Mouse (Mus musculus): ENCODE data around the gene Mapk8ip1. TPM values are rescaled to one million over a fixed set of nuclear protein-coding genes. Genes with fewer than 3 reads are reported as not detected.

Mapk8ip1 gene
- polyA plus RNA-seq, 1 experiment: 0.25 TPM

- Histone ChIP-seq H3K4me3 (ENCODE audit: insufficient read depth, low read length) (no peak overlapping the region), H3K4me1 (ENCODE audit: control insufficient read depth, insufficient read depth, low read length) (no peaks in the 10 kb centered on the region), H3K27ac (ENCODE audit: insufficient read depth, low read depth, low read length) (no peak overlapping the region)
- TF ChIP-seq POLR2A (IDR thresholded peaks at IDR 0.05; ENCODE audit: borderline replicate concordance, low read depth, low read length) (no peak), CTCF (IDR thresholded peaks at IDR 0.05; ENCODE audit: low read depth, low read length) (no peak)
Measured at GRCm38 (mm10) chr2:92367383-92368029, 33.6 kb downstream of the Mapk8ip1 start.

GRCm38 (mm10) chr2:92365568-92365967, 35.5 kb downstream of the Mapk8ip1 start:
- TF ChIP-seq POLR2A (IDR thresholded peaks at IDR 0.05; ENCODE audit: borderline replicate concordance, low read depth, low read length): no peak
- no peak for TF ChIP-seq CTCF (IDR thresholded peaks at IDR 0.05; ENCODE audit: low read depth, low read length)
- H3K4me3 ChIP-seq (ENCODE audit: insufficient read depth, low read length): no peak overlapping the region
- H3K27ac ChIP-seq (ENCODE audit: insufficient read depth, low read depth, low read length): no peak overlapping the region
- no peaks in the 10 kb centered on the region for H3K4me1 ChIP-seq (ENCODE audit: control insufficient read depth, insufficient read depth, low read length)

GRCm38 (mm10) chr2:92364086-92364485, 37.0 kb downstream of the Mapk8ip1 start:
- TF ChIP-seq POLR2A (IDR thresholded peaks at IDR 0.05; ENCODE audit: borderline replicate concordance, low read depth, low read length) (no peak), CTCF (IDR thresholded peaks at IDR 0.05; ENCODE audit: low read depth, low read length) (no peak)
- Histone ChIP-seq H3K4me3 (ENCODE audit: insufficient read depth, low read length) (no peak overlapping the region), H3K27ac (ENCODE audit: insufficient read depth, low read depth, low read length) (no peak overlapping the region), H3K4me1 (ENCODE audit: control insufficient read depth, insufficient read depth, low read length) (no peaks in the 10 kb centered on the region)

GRCm38 (mm10) chr2:92362571-92363228, 38.4 kb downstream of the Mapk8ip1 start:
- H3K4me1 ChIP-seq (ENCODE audit: control insufficient read depth, insufficient read depth, low read length): no peaks in the 10 kb centered on the region
- H3K4me3 ChIP-seq (ENCODE audit: insufficient read depth, low read length): no peak overlapping the region
- TF ChIP-seq POLR2A (IDR thresholded peaks at IDR 0.05; ENCODE audit: borderline replicate concordance, low read depth, low read length) (no peak), CTCF (IDR thresholded peaks at IDR 0.05; ENCODE audit: low read depth, low read length) (no peak)
- no peak overlapping the region for H3K27ac ChIP-seq (ENCODE audit: insufficient read depth, low read depth, low read length)

GRCm38 (mm10) chr2:92361795-92362194, 39.3 kb downstream of the Mapk8ip1 start:
- TF ChIP-seq CTCF (IDR thresholded peaks at IDR 0.05; ENCODE audit: low read depth, low read length): no peak
- no peak for TF ChIP-seq POLR2A (IDR thresholded peaks at IDR 0.05; ENCODE audit: borderline replicate concordance, low read depth, low read length)
- Histone ChIP-seq H3K4me3 (ENCODE audit: insufficient read depth, low read length) (no peak overlapping the region), H3K4me1 (ENCODE audit: control insufficient read depth, insufficient read depth, low read length) (no peaks in the 10 kb centered on the region)

GRCm38 (mm10) chr2:92360893-92361292, 40.2 kb downstream of the Mapk8ip1 start:
- Histone ChIP-seq H3K4me1 (ENCODE audit: control insufficient read depth, insufficient read depth, low read length) (no peaks in the 10 kb centered on the region), H3K27ac (ENCODE audit: insufficient read depth, low read depth, low read length) (no peak overlapping the region), H3K4me3 (ENCODE audit: insufficient read depth, low read length) (no peak overlapping the region)
- no peak for TF ChIP-seq CTCF (IDR thresholded peaks at IDR 0.05; ENCODE audit: low read depth, low read length)
- no peak for TF ChIP-seq POLR2A (IDR thresholded peaks at IDR 0.05; ENCODE audit: borderline replicate concordance, low read depth, low read length)

More at GRCm38 (mm10) chr2:92361795-92362194, 39.3 kb downstream of the Mapk8ip1 start:
- H3K27ac ChIP-seq (ENCODE audit: insufficient read depth, low read depth, low read length): no peak overlapping the region

- TF ChIP-seq CTCF (IDR thresholded peaks at IDR 0.05; ENCODE audit: low read depth, low read length): no peak
- Histone ChIP-seq H3K27ac (ENCODE audit: insufficient read depth, low read depth, low read length) (no peak overlapping the region), H3K4me3 (ENCODE audit: insufficient read depth, low read length) (no peak overlapping the region), H3K4me1 (ENCODE audit: control insufficient read depth, insufficient read depth, low read length) (no peaks in the 10 kb centered on the region)
Measured at GRCm38 (mm10) chr2:92360186-92360823, 40.8 kb downstream of the Mapk8ip1 start.

- TF ChIP-seq POLR2A (IDR thresholded peaks at IDR 0.05; ENCODE audit: borderline replicate concordance, low read depth, low read length): no peak
- no peak for TF ChIP-seq CTCF (IDR thresholded peaks at IDR 0.05; ENCODE audit: low read depth, low read length)
- no peak overlapping the region for H3K27ac ChIP-seq (ENCODE audit: insufficient read depth, low read depth, low read length)
- H3K4me1 ChIP-seq (ENCODE audit: control insufficient read depth, insufficient read depth, low read length): no peaks in the 10 kb centered on the region
- H3K4me3 ChIP-seq (ENCODE audit: insufficient read depth, low read length): no peak overlapping the region
Measured at GRCm38 (mm10) chr2:92359301-92359700, 41.8 kb downstream of the Mapk8ip1 start.

GRCm38 (mm10) chr2:92354224-92354623, 46.8 kb downstream of the Mapk8ip1 start:
- no peak for TF ChIP-seq CTCF (IDR thresholded peaks at IDR 0.05; ENCODE audit: low read depth, low read length)
- TF ChIP-seq POLR2A (IDR thresholded peaks at IDR 0.05; ENCODE audit: borderline replicate concordance, low read depth, low read length): no peak
- Histone ChIP-seq H3K4me3 (ENCODE audit: insufficient read depth, low read length) (no peak overlapping the region), H3K4me1 (ENCODE audit: control insufficient read depth, insufficient read depth, low read length) (no peaks in the 10 kb centered on the region), H3K27ac (ENCODE audit: insufficient read depth, low read depth, low read length) (no peak overlapping the region)

GRCm38 (mm10) chr2:92353402-92353801, 47.7 kb downstream of the Mapk8ip1 start:
- no peak overlapping the region for H3K27ac ChIP-seq (ENCODE audit: insufficient read depth, low read depth, low read length)
- H3K4me3 ChIP-seq (ENCODE audit: insufficient read depth, low read length): no peak overlapping the region
- H3K4me1 ChIP-seq (ENCODE audit: control insufficient read depth, insufficient read depth, low read length): no peaks in the 10 kb centered on the region
- no peak for TF ChIP-seq CTCF (IDR thresholded peaks at IDR 0.05; ENCODE audit: low read depth, low read length)
- TF ChIP-seq POLR2A (IDR thresholded peaks at IDR 0.05; ENCODE audit: borderline replicate concordance, low read depth, low read length): no peak
